Mouse (Mus musculus): ENCODE results near the gene Dlg5.

- no peak for TF ChIP-seq POLR2A (IDR thresholded peaks at IDR 0.05; ENCODE audit: insufficient read length, low read depth)
- no peak for TF ChIP-seq MYOG (IDR thresholded peaks at IDR 0.05; ENCODE audit: control insufficient read depth in 1 of 3, insufficient read depth in 1 of 3, insufficient read length in 2 of 3, low read depth in 2 of 3)
- no peak for TF ChIP-seq TCF12 (IDR thresholded peaks at IDR 0.05; ENCODE audit: insufficient read depth, poor library complexity, severe bottlenecking)
- no peak for TF ChIP-seq E2F4 (IDR thresholded peaks at IDR 0.05; ENCODE audit: insufficient read depth)
- no peak for TF ChIP-seq TCF3 (IDR thresholded peaks at IDR 0.05; ENCODE audit: insufficient read length, low read depth)
- TF ChIP-seq MAX (IDR thresholded peaks at IDR 0.05; ENCODE audit: low read depth), result no peak
- no peak for TF ChIP-seq MYOD1 (IDR thresholded peaks at IDR 0.05; ENCODE audit: control insufficient read depth in 1 of 3, insufficient read length in 2 of 3, low read depth in 2 of 3)
- TF ChIP-seq SRF (IDR thresholded peaks at IDR 0.05; ENCODE audit: control insufficient read depth, insufficient read length, low read depth), result no peak
- no peak for TF ChIP-seq USF1 (IDR thresholded peaks at IDR 0.05; ENCODE audit: low read depth)
Observed at GRCm38 (mm10) chr14:24144821-24145220, 100.9 kb downstream of the Dlg5 start.

All from myocyte (in vitro differentiated cells).